Mouse (Mus musculus) hindbrain, postnatal 0 days (tissue): ENCODE results near the gene Robo1. TPM values are rescaled to one million over a fixed set of nuclear protein-coding genes. Genes with fewer than 3 reads are reported as not detected.

Source experiments
- ATAC-seq: fragments of 200-750 bp; cut with Nextera tagmentation; 2 replicates; pipeline ENCODE4 v1.8.0; 2017; ENCODE audit warnings: mild to moderate bottlenecking, moderate TSS enrichment, moderate library complexity
- DNase-seq: peaks from one replicate; pipeline ENCODE4 v3.0.0-alpha.2; 2015; ENCODE audit warnings: low spot score
- H3K27ac ChIP-seq: fragments of 300-500 bp; sonication (generic); 2 replicates; pipeline ENCODE4 v1.5.1; 2014; ENCODE audit warnings: mild to moderate bottlenecking
- H3K27me3 ChIP-seq: fragments of 300-500 bp; sonication (generic); 2 replicates; pipeline ENCODE4 v1.6.1; 2014; ENCODE audit warnings: low read length, mixed read lengths; ENCODE audit not compliant: insufficient read depth
- H3K36me3 ChIP-seq: fragments of 300-500 bp; sonication (generic); 2 replicates; pipeline ENCODE4 v1.6.1; 2014; ENCODE audit warnings: low read length, mixed read lengths; ENCODE audit not compliant: insufficient read depth
- H3K4me1 ChIP-seq: fragments of 300-500 bp; sonication (generic); 2 replicates; pipeline ENCODE4 v1.6.1; 2014; ENCODE audit warnings: antibody characterized with exemption, low read length, mixed read lengths; ENCODE audit not compliant: insufficient read depth
- H3K4me2 ChIP-seq: fragments of 300-500 bp; sonication (generic); 2 replicates; pipeline ENCODE4 v1.6.1; 2014; ENCODE audit warnings: low read depth, mild to moderate bottlenecking, low read length, moderate library complexity, mixed read lengths
- H3K4me3 ChIP-seq: fragments of 300-500 bp; sonication (generic); 2 replicates; pipeline ENCODE4 v1.5.1; 2014; ENCODE audit warnings: low read length
- H3K9ac ChIP-seq: fragments of 300-500 bp; sonication (generic); replicated peaks from 2 replicates; pipeline ENCODE4 v1.6.1; 2014; ENCODE audit warnings: mild to moderate bottlenecking, low read length, moderate library complexity, mixed read lengths
- H3K9me3 ChIP-seq: fragments of 300-500 bp; sonication (generic); 2 replicates; pipeline ENCODE4 v1.6.1; 2016; ENCODE audit warnings: low read length, mixed read lengths
- CTCF ChIP-seq: IDR thresholded peaks from 2 replicates; pipeline ENCODE4 v1.5.1; 2016; ENCODE audit warnings: antibody characterized with exemption, control low read depth, low read depth
- WGBS: fragments of 180-500 bp; shearing (Covaris S2); extraction: QIAGEN DNeasy Blood & Tissue Kit; methylation state at CpG from one replicate; pipeline ENCODE4 v1.1.7; 2014; 5-methylcytosine and 5-hydroxymethylcytosine counted together
- polyA plus RNA-seq: library from polyadenylated mRNA; unstranded; fragments of >200 nt; fragmentation: Nextera tagmentation; extraction: Ambion mirVana; gene quantifications from 2 replicates; pipeline ENCODE4 v1.2.1, GENCODE M21; 2015
- total RNA-seq: library from RNA; depleted of rRNA; stranded (reverse); fragments of >200 nt; gene quantifications from 2 replicates; pipeline ENCODE4 v1.2.3, GENCODE M21; 2014

The Robo1 gene
- total and polyA plus RNA-seq, 2 experiments from 2014 or later, result 20.4 to 57.9 TPM

DNA sequence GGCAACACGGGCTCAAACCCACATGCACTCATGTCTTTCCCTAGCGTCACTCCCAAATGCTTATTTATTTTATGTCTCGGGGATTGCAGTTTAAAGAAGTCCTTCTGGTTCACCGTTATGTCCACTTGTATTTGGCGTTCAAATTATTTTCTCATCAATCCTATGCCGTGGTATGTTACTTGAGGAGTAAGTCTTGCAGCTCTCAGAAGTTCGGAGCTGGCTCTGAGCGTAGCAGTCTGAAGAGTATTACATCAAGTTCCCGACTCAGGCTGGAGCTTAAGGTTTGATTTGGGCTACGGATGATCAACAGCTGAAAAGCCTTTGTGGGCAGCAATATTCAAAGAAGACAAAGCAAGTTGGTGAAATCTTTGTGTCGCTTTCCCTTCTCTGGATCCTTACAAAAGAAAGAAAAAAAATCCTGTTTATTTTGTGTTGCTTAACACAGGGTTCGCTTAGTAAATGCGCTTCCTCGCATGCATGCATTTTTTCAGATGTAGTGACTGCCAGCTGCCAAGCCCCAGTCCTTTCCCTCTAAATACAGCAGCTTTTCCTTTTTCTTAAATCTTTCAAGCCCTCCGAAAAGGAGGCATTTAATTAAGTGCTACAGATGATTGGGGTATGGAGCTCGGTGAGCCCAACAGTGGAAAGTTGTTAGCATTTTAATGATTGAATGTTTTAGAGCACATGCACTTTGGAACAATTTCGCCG, 136.5 kb downstream of the Robo1 start:
- TF ChIP-seq CTCF, result no peak
- H3K4me3 ChIP-seq, result no peak overlapping the region
- WGBS, result 52% methylated on average over 18 of the region's 18 CpGs
- H3K27ac ChIP-seq, result no peak overlapping the region
- no peaks in the 10 kb centered on the region for H3K27me3 ChIP-seq
- DNase-seq (no peak), ATAC-seq (no peak)
- H3K36me3 ChIP-seq, result no peaks in the 10 kb centered on the region
- peak overlapping the region; percentile 19 for H3K4me2 ChIP-seq
- no peaks in the 10 kb centered on the region for H3K9me3 ChIP-seq
- H3K9ac ChIP-seq, result no peak overlapping the region
- H3K4me1 ChIP-seq, result no peaks in the 10 kb centered on the region

DNA sequence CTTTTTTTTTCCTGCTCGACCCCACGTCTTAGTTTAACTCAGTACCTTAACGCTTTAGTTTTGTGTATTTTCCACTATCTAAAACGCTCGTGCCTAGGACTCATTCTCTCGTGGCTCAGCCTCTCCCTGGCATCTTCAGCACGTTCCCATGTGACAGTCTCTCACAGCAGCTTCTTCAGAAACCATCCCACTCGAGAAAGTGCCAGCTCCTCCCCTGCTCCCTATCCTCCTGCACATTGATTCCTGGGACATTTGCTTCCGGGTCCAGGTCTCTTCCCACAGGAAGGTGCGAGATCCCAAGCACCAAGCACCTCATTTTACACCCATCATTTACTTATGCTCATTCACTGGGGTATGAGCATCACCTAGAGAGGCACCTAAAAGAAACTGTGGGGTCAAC, 150.0 kb downstream of the Robo1 start:
- H3K36me3 ChIP-seq, result no peaks in the 10 kb centered on the region
- WGBS, result 53% methylated on average over 10 of the region's 10 CpGs
- no peaks in the 10 kb centered on the region for H3K27me3 ChIP-seq
- no peaks in the 10 kb centered on the region for H3K9me3 ChIP-seq
- DNase-seq (no peak), ATAC-seq (no peak)
- H3K27ac ChIP-seq, result no peak overlapping the region
- no peak for TF ChIP-seq CTCF
- no peak overlapping the region for H3K9ac ChIP-seq
- H3K4me3 ChIP-seq, result no peak overlapping the region
- H3K4me2 ChIP-seq, result no peak overlapping the region
- H3K4me1 ChIP-seq, result no peaks in the 10 kb centered on the region

- no peaks in the 10 kb centered on the region for H3K4me1 ChIP-seq
- TF ChIP-seq CTCF, result no peak
- H3K36me3 ChIP-seq, result no peaks in the 10 kb centered on the region
- 66% methylated on average over 10 of the region's 10 CpGs for WGBS
- no peak overlapping the region for H3K4me2 ChIP-seq
- no peak overlapping the region for H3K27ac ChIP-seq
- DNase-seq (no peak), ATAC-seq (no peak)
- H3K27me3 ChIP-seq, result no peaks in the 10 kb centered on the region
- H3K4me3 ChIP-seq, result no peak overlapping the region
- H3K9me3 ChIP-seq, result no peaks in the 10 kb centered on the region
- no peak overlapping the region for H3K9ac ChIP-seq
Observed at GRCm38 (mm10) chr16:72458576-72458975, 150.5 kb downstream of the Robo1 start.

DNA sequence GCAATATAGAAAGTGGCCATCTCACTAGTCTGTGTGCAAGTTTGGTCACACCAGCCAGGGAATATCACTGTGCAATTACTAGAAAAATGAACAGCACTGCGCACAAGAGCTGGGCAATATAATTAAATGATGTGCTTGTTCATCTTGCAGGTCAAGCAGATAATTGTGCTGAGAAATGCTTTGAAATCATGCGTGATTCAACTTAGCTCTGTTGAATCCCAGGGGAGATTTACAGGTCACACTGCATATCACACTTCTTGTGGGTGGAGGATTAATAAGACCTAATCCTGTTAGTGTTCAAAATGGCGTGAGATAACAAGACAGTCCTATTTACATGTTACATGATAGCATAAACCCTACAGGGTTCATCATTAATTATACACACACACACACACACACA, 157.6 kb downstream of the Robo1 start:
- H3K4me2 ChIP-seq, result no peak overlapping the region
- H3K4me3 ChIP-seq, result no peak overlapping the region
- ATAC-seq (no peak), DNase-seq (peak; percentile 43)
- no peaks in the 10 kb centered on the region for H3K4me1 ChIP-seq
- H3K36me3 ChIP-seq, result no peaks in the 10 kb centered on the region
- no peak overlapping the region for H3K9ac ChIP-seq
- H3K27ac ChIP-seq, result no peak overlapping the region
- H3K9me3 ChIP-seq, result no peaks in the 10 kb centered on the region
- no peaks in the 10 kb centered on the region for H3K27me3 ChIP-seq
- 54% methylated on average over 3 of the region's 3 CpGs for WGBS
- TF ChIP-seq CTCF, result no peak

DNA sequence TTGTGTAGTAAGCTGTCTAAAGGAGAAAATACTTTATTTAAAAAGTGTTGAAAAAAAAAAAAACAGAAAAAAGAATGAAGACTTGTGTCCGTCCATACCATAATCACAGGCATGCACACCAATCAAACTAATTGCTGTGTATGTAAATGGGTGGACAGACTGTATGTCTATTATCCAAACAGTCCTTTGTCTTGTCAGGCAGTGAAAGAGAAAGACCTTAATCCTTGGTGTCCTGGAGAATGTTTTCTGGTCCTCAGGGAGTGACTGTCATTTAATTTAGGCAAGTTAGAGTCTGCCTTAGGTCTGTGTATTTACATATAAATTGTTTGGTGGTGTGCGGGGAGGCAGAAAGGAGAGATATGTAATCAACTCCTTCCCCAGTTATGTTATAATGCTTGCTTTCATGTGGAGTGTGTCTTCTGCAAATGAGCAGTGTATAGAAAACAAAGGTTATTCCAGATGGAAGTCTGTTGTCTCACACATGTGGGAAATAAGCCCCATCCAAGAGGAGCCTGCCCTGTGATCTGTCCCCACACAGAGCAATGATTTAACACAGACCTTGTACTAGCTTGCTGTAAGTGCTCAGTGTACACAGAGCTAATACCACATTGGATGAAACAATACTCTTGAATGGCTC, 162.0 kb downstream of the Robo1 start:
- H3K27me3 ChIP-seq, result no peaks in the 10 kb centered on the region
- ATAC-seq (0 out of 2 replicates have a peak, but pooled peaks have one; percentile 53), DNase-seq (no peak)
- no peak overlapping the region for H3K9ac ChIP-seq
- no peaks in the 10 kb centered on the region for H3K36me3 ChIP-seq
- H3K9me3 ChIP-seq, result no peaks in the 10 kb centered on the region
- no peaks in the 10 kb centered on the region for H3K4me1 ChIP-seq
- no peak for TF ChIP-seq CTCF
- no peak overlapping the region for H3K4me3 ChIP-seq
- H3K27ac ChIP-seq, result no peak overlapping the region
- no peak overlapping the region for H3K4me2 ChIP-seq
- 49% methylated on average over 2 of the region's 2 CpGs for WGBS

GRCm38 (mm10) chr16:72510716-72511199, 202.7 kb downstream of the Robo1 start:
- Histone ChIP-seq H3K9ac (peak overlapping the region; percentile 33), H3K9me3 (no peaks in the 10 kb centered on the region), H3K36me3 (no peaks in the 10 kb centered on the region), H3K27me3 (no peaks in the 10 kb centered on the region), H3K4me1 (no peaks in the 10 kb centered on the region; the same call in 1 of the 2 replicates), H3K27ac (no peak overlapping the region), H3K4me2 (peak overlapping the region; percentile 51), H3K4me3 (peak overlapping the region; percentile 25)
- WGBS, result 10% methylated on average over 6 of the region's 6 CpGs
- DNase-seq (peak; percentile 65), ATAC-seq (peak; percentile 74)
- no peak for TF ChIP-seq CTCF

- WGBS, result 72% methylated on average over 2 of the region's 2 CpGs
Observed at GRCm38 (mm10) chr16:72531337-72531736, 223.2 kb downstream of the Robo1 start.

More at GRCm38 (mm10) chr16:72531337-72531736, 223.2 kb downstream of the Robo1 start:
- no peaks in the 10 kb centered on the region for H3K27me3 ChIP-seq
- TF ChIP-seq CTCF, result no peak
- H3K9me3 ChIP-seq, result no peaks in the 10 kb centered on the region
- H3K36me3 ChIP-seq, result no peaks in the 10 kb centered on the region
- H3K27ac ChIP-seq, result no peak overlapping the region
- no peak overlapping the region for H3K4me3 ChIP-seq
- ATAC-seq, result no peak
- no peak overlapping the region for H3K9ac ChIP-seq
- DNase-seq, result no peak
- H3K4me1 ChIP-seq, result no peaks in the 10 kb centered on the region
- H3K4me2 ChIP-seq, result no peak overlapping the region
